Mouse (Mus musculus) liver, adult 2 months (tissue): ENCODE measurements around the gene Blvrb.

Source experiments
- CTCF ChIP-seq: fragments of 200-500 bp; IDR thresholded peaks from 2 replicates; pipeline ENCODE4 v1.5.1; 2011; ENCODE audit warnings: low read depth, low read length, control low read depth
- POLR2A ChIP-seq: fragments of 200-500 bp; IDR thresholded peaks from 2 replicates; pipeline ENCODE4 v1.6.1; 2011; ENCODE audit warnings: low read length, control low read depth; ENCODE audit not compliant: insufficient read depth; ENCODE audit errors: extremely low read depth

- TF ChIP-seq CTCF, result no peak
- no peak for TF ChIP-seq POLR2A
These were observed 14.4 kb upstream of the Blvrb start for GRCm38 (mm10) chr7:27433349-27433748.
